Mouse (Mus musculus) kidney, embryonic 16.5 days (tissue): Measurements from ENCODE around the gene Rgp1. TPM values are rescaled to one million over a fixed set of nuclear protein-coding genes. Genes with fewer than 3 reads are reported as not detected.

Experiments used
- ATAC-seq: fragments of 200-750 bp; cut with Nextera tagmentation; 2 replicates; pipeline ENCODE4 v1.8.0; 2017; ENCODE audit warnings: moderate TSS enrichment; ENCODE audit not compliant: low FRiP score, low TSS enrichment
- H3K27ac ChIP-seq: fragments of 300-500 bp; sonication (generic); 2 replicates; pipeline ENCODE4 v1.5.1; 2014; ENCODE audit warnings: low read length
- H3K27me3 ChIP-seq: fragments of 300-500 bp; sonication (generic); 2 replicates; pipeline ENCODE4 v1.6.1; 2014; ENCODE audit warnings: low read length, control low read depth, mixed read lengths; ENCODE audit not compliant: insufficient read depth
- H3K36me3 ChIP-seq: fragments of 300-500 bp; sonication (generic); 2 replicates; pipeline ENCODE4 v1.6.1; 2014; ENCODE audit warnings: low read length, control low read depth, mixed read lengths; ENCODE audit not compliant: insufficient read depth
- H3K4me1 ChIP-seq: fragments of 300-500 bp; sonication (generic); 2 replicates; pipeline ENCODE4 v1.6.1; 2014; ENCODE audit warnings: low read length, control low read depth, mixed read lengths; ENCODE audit not compliant: insufficient read depth
- H3K4me2 ChIP-seq: fragments of 300-500 bp; sonication (generic); replicated peaks from 2 replicates; pipeline ENCODE4 v1.6.1; 2014; ENCODE audit warnings: low read depth, low read length
- H3K4me3 ChIP-seq: fragments of 300-500 bp; sonication (generic); 2 replicates; pipeline ENCODE4 v1.5.1; 2014; ENCODE audit warnings: mild to moderate bottlenecking, low read length
- H3K9ac ChIP-seq: fragments of 300-500 bp; sonication (generic); replicated peaks from 2 replicates; pipeline ENCODE4 v1.6.1; 2014; ENCODE audit warnings: low read length
- H3K9me3 ChIP-seq: fragments of 300-500 bp; sonication (generic); 2 replicates; pipeline ENCODE4 v1.6.1; 2016; ENCODE audit warnings: low read length, control low read depth
- WGBS: fragments of 180-500 bp; shearing (Covaris S2); extraction: QIAGEN DNeasy Blood & Tissue Kit; methylation state at CpG from one replicate; pipeline ENCODE4 v1.1.7; 2014; 5-methylcytosine and 5-hydroxymethylcytosine counted together
- polyA plus RNA-seq: library from polyadenylated mRNA; unstranded; fragments of >200 nt; fragmentation: Nextera tagmentation; extraction: Ambion mirVana; gene quantifications from 2 replicates; pipeline ENCODE4 v1.2.1, GENCODE M21; 2015

Rgp1 gene
- polyA plus RNA-seq = 32.3 and 33.0 TPM in 2 replicates

- peak; percentile 97 for ATAC-seq
- Histone ChIP-seq H3K36me3 (peaks cover 34% of the 10 kb centered on the region), H3K27me3 (no peaks in the 10 kb centered on the region), H3K27ac (peak within 1 kb of the TSS; percentile 93), H3K4me1 (peaks cover 34% of the 10 kb centered on the region), H3K4me2 (peak within 1 kb of the TSS; percentile 95), H3K4me3 (peak within 1 kb of the TSS; percentile 92), H3K9ac (peak within 1 kb of the TSS; percentile 86), H3K9me3 (no peaks in the 10 kb centered on the region)
- under 1% methylated on average over 66 of the region's 76 CpGs for WGBS
These were observed at the start of gene Rgp1, which contains the start of gene Gba2 for GRCm38 (mm10) chr4:43578376-43579204. Gene Rgp1, plus strand, starts transcription at chr4:43578715. Gene Gba2, minus strand, starts transcription at chr4:43578873.

GRCm38 (mm10) chr4:43530081-43530501 is 48.4 kb upstream of the Rgp1 start:
- Histone ChIP-seq H3K4me1 (0 out of 2 replicates have a peak, but pooled peaks cover 7% of the 10 kb centered on the region), H3K9me3 (no peaks in the 10 kb centered on the region), H3K4me3 (no peak overlapping the region), H3K27me3 (0 out of 2 replicates have a peak, but pooled peaks cover 3% of the 10 kb centered on the region), H3K9ac (no peak overlapping the region), H3K36me3 (peaks cover 42% of the 10 kb centered on the region), H3K27ac (no peak overlapping the region), H3K4me2 (no peak overlapping the region)
- ATAC-seq = no peak
- 35% methylated on average over 8 of the region's 8 CpGs for WGBS

- Histone ChIP-seq H3K4me3 (no peak overlapping the region), H3K27me3 (no peaks in the 10 kb centered on the region), H3K36me3 (peaks cover 47% of the 10 kb centered on the region), H3K9ac (no peak overlapping the region), H3K4me2 (no peak overlapping the region), H3K9me3 (no peaks in the 10 kb centered on the region), H3K27ac (no peak overlapping the region), H3K4me1 (0 out of 2 replicates have a peak, but pooled peaks cover 7% of the 10 kb centered on the region)
- no peak for ATAC-seq
- WGBS = 20% methylated on average over 7 of the region's 7 CpGs
These were observed 47.9 kb upstream of the Rgp1 start for GRCm38 (mm10) chr4:43530581-43530980.

GRCm38 (mm10) chr4:43533270-43533669 is 45.2 kb upstream of the Rgp1 start:
- Histone ChIP-seq H3K27ac (no peak overlapping the region), H3K9ac (no peak overlapping the region), H3K4me3 (no peak overlapping the region), H3K4me2 (no peak overlapping the region), H3K9me3 (no peaks in the 10 kb centered on the region), H3K4me1 (0 out of 2 replicates have a peak, but pooled peaks cover 7% of the 10 kb centered on the region), H3K27me3 (no peaks in the 10 kb centered on the region), H3K36me3 (peaks cover 73% of the 10 kb centered on the region)
- WGBS = 63% methylated on average over 9 of the region's 9 CpGs
- ATAC-seq = no peak

GRCm38 (mm10) chr4:43535628-43536027 is 42.9 kb upstream of the Rgp1 start:
- Histone ChIP-seq H3K27ac (no peak overlapping the region), H3K27me3 (no peaks in the 10 kb centered on the region), H3K4me1 (no peaks in the 10 kb centered on the region), H3K9me3 (no peaks in the 10 kb centered on the region), H3K36me3 (peaks cover 97% of the 10 kb centered on the region), H3K4me3 (no peak overlapping the region), H3K9ac (no peak overlapping the region), H3K4me2 (no peak overlapping the region)
- 90% methylated on average over 8 of the region's 8 CpGs for WGBS
- ATAC-seq = no peak

- ATAC-seq = no peak
- H3K9ac ChIP-seq = no peak overlapping the region
- 94% methylated on average over 9 of the region's 9 CpGs for WGBS
These were observed 42.5 kb upstream of the Rgp1 start for GRCm38 (mm10) chr4:43536031-43536430.

GRCm38 (mm10) chr4:43542044-43542443 is 36.5 kb upstream of the Rgp1 start:
- Histone ChIP-seq H3K4me1 (no peaks in the 10 kb centered on the region), H3K27ac (peak overlapping the region; percentile 0; the same call in 1 of the 2 replicates), H3K9ac (no peak overlapping the region), H3K4me3 (no peak overlapping the region), H3K9me3 (no peaks in the 10 kb centered on the region), H3K36me3 (peaks cover 93% of the 10 kb centered on the region), H3K4me2 (no peak overlapping the region), H3K27me3 (no peaks in the 10 kb centered on the region)
- ATAC-seq = peak; percentile 49; the same call in 1 of the 2 replicates
- WGBS = 28% methylated on average over 3 of the region's 3 CpGs

More at GRCm38 (mm10) chr4:43536031-43536430, 42.5 kb upstream of the Rgp1 start:
- no peak overlapping the region for H3K4me3 ChIP-seq
- H3K4me1 ChIP-seq = no peaks in the 10 kb centered on the region
- no peak overlapping the region for H3K27ac ChIP-seq
- H3K27me3 ChIP-seq = no peaks in the 10 kb centered on the region
- H3K9me3 ChIP-seq = no peaks in the 10 kb centered on the region
- no peak overlapping the region for H3K4me2 ChIP-seq
- H3K36me3 ChIP-seq = peaks cover 95% of the 10 kb centered on the region

GRCm38 (mm10) chr4:43546375-43547047 is 32.0 kb upstream of the Rgp1 start:
- Histone ChIP-seq H3K9ac (no peak overlapping the region), H3K9me3 (no peaks in the 10 kb centered on the region), H3K4me3 (no peak overlapping the region), H3K4me1 (no peaks in the 10 kb centered on the region), H3K27me3 (no peaks in the 10 kb centered on the region), H3K27ac (no peak overlapping the region), H3K36me3 (peaks cover 99% of the 10 kb centered on the region), H3K4me2 (no peak overlapping the region)
- ATAC-seq = no peak
- WGBS = 92% methylated on average over 12 of the region's 12 CpGs

- no peaks in the 10 kb centered on the region for H3K27me3 ChIP-seq
- no peak overlapping the region for H3K4me2 ChIP-seq
- H3K36me3 ChIP-seq = peaks cover 98% of the 10 kb centered on the region
- H3K9me3 ChIP-seq = peaks cover 1% of the 10 kb centered on the region; the same call in 1 of the 2 replicates
- no peak overlapping the region for H3K4me3 ChIP-seq
- H3K27ac ChIP-seq = no peak overlapping the region
- ATAC-seq = no peak
- WGBS = 94% methylated on average over 8 of the region's 8 CpGs
- no peaks in the 10 kb centered on the region for H3K4me1 ChIP-seq
- no peak overlapping the region for H3K9ac ChIP-seq
These were observed 31.4 kb upstream of the Rgp1 start for GRCm38 (mm10) chr4:43547160-43547559.
